19 mouse cellular contexts compared by ENCODE assay signal in genomic region chr1:167663136-167663535, GRCm38 (mm10). TPM values are rescaled to one million over a fixed set of nuclear protein-coding genes. Genes with fewer than 3 reads are reported as not detected.
"Had no signal": no experiment of that assay in that cellular context is flagged by ENCODE, and none has a peak within 500 bp of the region (broad histone marks: within the 10 kb centered on the region; RNA-seq: fewer than 3 reads in every experiment).

No protein-coding gene starts in this region.

- H3K9me3 ChIP-seq: midbrain, embryonic 10.5 days; midbrain, embryonic 12.5 days; neural tube, embryonic 13.5 days; neural tube, embryonic 15.5 days had no signal

- H3K9ac ChIP-seq: lung, embryonic 14.5 days; midbrain, embryonic 12.5 days; neural tube, embryonic 13.5 days; neural tube, embryonic 15.5 days had no signal

- ATAC-seq: midbrain, embryonic 16.5 days had no signal

- H3K27ac ChIP-seq: midbrain, embryonic 10.5 days; midbrain, embryonic 12.5 days; neural tube, embryonic 13.5 days; neural tube, embryonic 15.5 days had no signal

- H3K4me2 ChIP-seq: lung, embryonic 14.5 days; midbrain, embryonic 12.5 days; neural tube, embryonic 13.5 days; neural tube, embryonic 15.5 days had no signal

- H3K4me3 ChIP-seq: midbrain, embryonic 10.5 days; midbrain, embryonic 12.5 days; myocyte; neural tube, embryonic 13.5 days; neural tube, embryonic 15.5 days had no signal

- H3K36me3 ChIP-seq: midbrain, embryonic 10.5 days; midbrain, embryonic 12.5 days; neural tube, embryonic 13.5 days; neural tube, embryonic 15.5 days had no signal

- DNase-seq: lung, adult 18-20 months; lung, embryonic 14.5 days; lung, postnatal 10 days; lung, postnatal 4 days; midbrain, embryonic 14.5 days; right cerebral cortex, adult 18-20 months; right cerebral cortex, postnatal 25 days; right cerebral cortex, postnatal 4 days; spleen, adult 18-20 months; thymus, adult 18-20 months; thymus, postnatal 14 days; thymus, postnatal 36 days had no signal

RNA-seq across cellular contexts. Expression of gene Lmx1a, which starts 25.9 kb away (rescaled TPM):
- polyA plus RNA-seq: lung, embryonic 14.5 days; lung, embryonic 16.5 days; myocyte had no signal
